Mouse (Mus musculus) layer of hippocampus, adult 8-10 months (tissue): Measurements from ENCODE around the gene Ube2g2. TPM values are rescaled to one million over a fixed set of nuclear protein-coding genes. Genes with fewer than 3 reads are reported as not detected.

ENCODE experiments used
- microRNA-seq, 2 experiments: library from miRNA; unstranded; fragments of <30 nt; microRNA quantifications; one replicate each; pipeline ENCODE4 v1.2.0; 2022
- total RNA-seq, 4 experiments: library from RNA; stranded (reverse); gene quantifications; 2 replicates each; pipeline ENCODE4 v1.2.4; 2022

Ube2g2 gene
- total RNA-seq, 4 experiments from 2014 or later = 64.2 to 89.9 (median 76.6) TPM

Small RNA genes lying within 50 kb of the gene (microRNA-seq; reads per million reads assigned to microRNA genes)
- gene Mir1930 = 16.0 to 39.2 reads per million in 2 experiments

Other genes with a start within 250 kb of the Ube2g2 start
- 100 to 1,000 TPM; 107 to 123 (median 114) TPM for gene Adarb1, start 204.0 kb upstream of the Ube2g2 start, total RNA-seq
- gene Fam207a, start 106.5 kb upstream of the Ube2g2 start, total RNA-seq = 10 to 100 TPM; 30.5 to 39.0 (median 31.9) TPM
- 10 to 100 TPM in 2 of 4 experiments, 1 to 10 TPM in 2; 3.8 to 36.2 (median 15.3) TPM for gene Itgb2, start 92.0 kb upstream of the Ube2g2 start, total RNA-seq
- 10 to 100 TPM; 79.3 to 96.1 (median 86.9) TPM for gene Pttg1ip, start 40.6 kb upstream of the Ube2g2 start, total RNA-seq
- gene Sumo3, start 16.2 kb upstream of the Ube2g2 start, total RNA-seq = 100 to 1,000 TPM; 144 to 152 (median 147) TPM
- 10 to 100 TPM in 3 of 4 experiments, 1 to 10 TPM in 1; 7.6 to 33.3 (median 12.1) TPM for gene Gm49325, start 16.1 kb upstream of the Ube2g2 start, total RNA-seq
- gene Tspear, start 64.3 kb downstream of the Ube2g2 start, total RNA-seq = not detected
- gene Gm19402, start 68.5 kb downstream of the Ube2g2 start, total RNA-seq = not detected
- gene Gm9508, start 75.0 kb downstream of the Ube2g2 start, total RNA-seq = not detected
- gene Gm10272, start 84.4 kb downstream of the Ube2g2 start, total RNA-seq = not detected
- gene Gm10024, start 89.2 kb downstream of the Ube2g2 start, total RNA-seq = not detected
- gene Gm10142, start 93.5 kb downstream of the Ube2g2 start, total RNA-seq = not detected
- gene Krtap12-1, start 98.3 kb downstream of the Ube2g2 start, total RNA-seq = not detected
- gene Gm10100, start 104.2 kb downstream of the Ube2g2 start, total RNA-seq = not detected
- not detected for gene Gm18596, start 120.4 kb downstream of the Ube2g2 start, total RNA-seq
- not detected for gene Gm9736, start 129.1 kb downstream of the Ube2g2 start, total RNA-seq
- not detected for gene Gm3233, start 137.4 kb downstream of the Ube2g2 start, total RNA-seq
- gene Gm3238, start 149.1 kb downstream of the Ube2g2 start, total RNA-seq = not detected
- gene Gm7138, start 154.7 kb downstream of the Ube2g2 start, total RNA-seq = not detected
- gene Gm3250, start 160.3 kb downstream of the Ube2g2 start, total RNA-seq = not detected
- gene Gm7137, start 165.9 kb downstream of the Ube2g2 start, total RNA-seq = not detected
- not detected for gene Gm9639, start 172.8 kb downstream of the Ube2g2 start, total RNA-seq
- gene Gm19668, start 176.9 kb downstream of the Ube2g2 start, total RNA-seq = not detected
- not detected for gene Gm9507, start 189.6 kb downstream of the Ube2g2 start, total RNA-seq
- gene Gm2696, start 192.4 kb downstream of the Ube2g2 start, total RNA-seq = not detected
- gene Krtap10-4, start 204.8 kb downstream of the Ube2g2 start, total RNA-seq = not detected
- not detected for gene Krtap10-10, start 213.7 kb downstream of the Ube2g2 start, total RNA-seq
- not detected for gene Gm36176, start 224.5 kb downstream of the Ube2g2 start, total RNA-seq
- not detected for gene Gm10318, start 230.6 kb downstream of the Ube2g2 start, total RNA-seq
- gene Gm3285, start 239.7 kb downstream of the Ube2g2 start, total RNA-seq = not detected